Mouse (Mus musculus) spleen, adult 2 months (tissue): ENCODE measurements around the gene Gm3250. TPM values are rescaled to one million over a fixed set of nuclear protein-coding genes. Genes with fewer than 3 reads are reported as not detected.

Source experiments
- DNase-seq, 2 experiments: peaks; one replicate each; pipeline versions ENCODE4 v3.0.0 to v3.0.0-alpha.2; 2012 to 2021; ENCODE audit warnings: low spot score in 2 of 2, low read depth in 1 of 2
- H3K27ac ChIP-seq: fragments of 200-500 bp; 2 replicates; pipeline ENCODE4 v1.5.1; 2012; ENCODE audit warnings: low read length, inconsistent platforms; ENCODE audit not compliant: insufficient read depth
- H3K27me3 ChIP-seq: fragments of 200-500 bp; 2 replicates; pipeline ENCODE4 v1.6.1; 2012; ENCODE audit warnings: mild to moderate bottlenecking, moderate library complexity, low read length, inconsistent platforms; ENCODE audit not compliant: control insufficient read depth, insufficient read depth
- H3K36me3 ChIP-seq: fragments of 200-500 bp; 2 replicates; pipeline ENCODE4 v1.6.1; 2012; ENCODE audit warnings: mild to moderate bottlenecking, low read length, inconsistent platforms; ENCODE audit not compliant: control insufficient read depth, insufficient read depth
- H3K4me1 ChIP-seq: fragments of 200-500 bp; 2 replicates; pipeline ENCODE4 v1.6.1; 2011; ENCODE audit warnings: inconsistent platforms; ENCODE audit not compliant: control insufficient read depth, insufficient read depth, insufficient read length
- H3K4me3 ChIP-seq: fragments of 200-500 bp; 2 replicates; pipeline ENCODE4 v1.5.1; 2011; ENCODE audit warnings: mild to moderate bottlenecking, inconsistent platforms; ENCODE audit not compliant: insufficient read depth, insufficient read length; ENCODE audit errors: extremely low read depth
- CTCF ChIP-seq: fragments of 200-500 bp; IDR thresholded peaks from 2 replicates; pipeline ENCODE4 v1.5.1; 2011; ENCODE audit warnings: mild to moderate bottlenecking, inconsistent platforms; ENCODE audit not compliant: insufficient read depth, insufficient read length, insufficient replicate concordance; ENCODE audit errors: extremely low read depth
- POLR2A ChIP-seq: fragments of 200-500 bp; IDR thresholded peaks from 2 replicates; pipeline ENCODE4 v1.6.1; 2011; ENCODE audit warnings: low read depth, low read length, inconsistent platforms
- WGBS: fragments of 180-500 bp; shearing (Covaris S2); methylation state at CpG from one replicate; pipeline ENCODE4 v1.1.7; 2018; 5-methylcytosine and 5-hydroxymethylcytosine counted together
- polyA plus RNA-seq: library from polyadenylated mRNA; depleted of rRNA; stranded (reverse); fragments of >200 nt; gene quantifications from 2 replicates; pipeline ENCODE4 v1.2.3, GENCODE M21; 2012; rRNA removed

Gm3250 gene
- polyA plus RNA-seq, 1 experiment, result not detected

- Histone ChIP-seq H3K36me3 (no peaks in the 10 kb centered on the region), H3K27me3 (no peaks in the 10 kb centered on the region), H3K27ac (no peak overlapping the region), H3K4me3 (no peak overlapping the region), H3K4me1 (no peaks in the 10 kb centered on the region)
- TF ChIP-seq CTCF, result no peak
- no peak for TF ChIP-seq POLR2A
- no peak for DNase-seq
- WGBS, result 53% methylated on average over 4 of the region's 4 CpGs
These were observed 43.4 kb downstream of the Gm3250 start for GRCm38 (mm10) chr10:77738929-77739328.

GRCm38 (mm10) chr10:77735928-77736327, 46.4 kb downstream of the Gm3250 start:
- TF ChIP-seq POLR2A (no peak), CTCF (no peak)
- Histone ChIP-seq H3K27me3 (no peaks in the 10 kb centered on the region), H3K4me1 (no peaks in the 10 kb centered on the region), H3K27ac (no peak overlapping the region), H3K4me3 (no peak overlapping the region), H3K36me3 (no peaks in the 10 kb centered on the region)
- 88% methylated on average over 1 of the region's 1 CpGs for WGBS
- no peak for DNase-seq

Other genes starting within 250 kb of the Gm3250 start
- 63.4 and 65.3 TPM in 2 replicates for gene Pttg1ip, start 200.8 kb downstream of the Gm3250 start, polyA plus RNA-seq
- 131 and 154 TPM in 2 replicates for gene Sumo3, start 176.4 kb downstream of the Gm3250 start, polyA plus RNA-seq
- not detected in 2 replicates for gene Gm49325, start 176.3 kb downstream of the Gm3250 start, polyA plus RNA-seq
- 31.4 and 34.0 TPM in 2 replicates for gene Ube2g2, start 160.3 kb downstream of the Gm3250 start, polyA plus RNA-seq
- 0.55 and 1.1 TPM in 2 replicates for gene Tspear, start 96.0 kb downstream of the Gm3250 start, polyA plus RNA-seq
- gene Gm19402, start 91.8 kb downstream of the Gm3250 start, polyA plus RNA-seq, result not detected in 2 replicates
- gene Gm9508, start 85.3 kb downstream of the Gm3250 start, polyA plus RNA-seq, result not detected in 2 replicates
- gene Gm10272, start 75.9 kb downstream of the Gm3250 start, polyA plus RNA-seq, result not detected in 2 replicates
- gene Gm10024, start 71.1 kb downstream of the Gm3250 start, polyA plus RNA-seq, result not detected in 2 replicates
- 0.39 TPM in 1 of 2 replicates, not detected in the other for gene Gm10142, start 66.7 kb downstream of the Gm3250 start, polyA plus RNA-seq
- gene Krtap12-1, start 61.9 kb downstream of the Gm3250 start, polyA plus RNA-seq, result not detected in 2 replicates
- not detected in 2 replicates for gene Gm10100, start 56.1 kb downstream of the Gm3250 start, polyA plus RNA-seq
- not detected in 2 replicates for gene Gm18596, start 39.9 kb downstream of the Gm3250 start, polyA plus RNA-seq
- not detected in 2 replicates for gene Gm9736, start 31.2 kb downstream of the Gm3250 start, polyA plus RNA-seq
- gene Gm3233, start 22.9 kb downstream of the Gm3250 start, polyA plus RNA-seq, result not detected in 2 replicates
- gene Gm3238, start 11.2 kb downstream of the Gm3250 start, polyA plus RNA-seq, result not detected in 2 replicates
- not detected in 2 replicates for gene Gm7138, start 5.6 kb downstream of the Gm3250 start, polyA plus RNA-seq
- not detected in 2 replicates for gene Gm7137, start 5.7 kb upstream of the Gm3250 start, polyA plus RNA-seq
- gene Gm9639, start 12.5 kb upstream of the Gm3250 start, polyA plus RNA-seq, result not detected in 2 replicates
- not detected in 2 replicates for gene Gm19668, start 16.6 kb upstream of the Gm3250 start, polyA plus RNA-seq
- gene Gm9507, start 29.3 kb upstream of the Gm3250 start, polyA plus RNA-seq, result not detected in 2 replicates
- gene Gm2696, start 32.1 kb upstream of the Gm3250 start, polyA plus RNA-seq, result not detected in 2 replicates
- not detected in 2 replicates for gene Krtap10-4, start 44.6 kb upstream of the Gm3250 start, polyA plus RNA-seq
- gene Krtap10-10, start 53.4 kb upstream of the Gm3250 start, polyA plus RNA-seq, result not detected in 2 replicates
- not detected in 2 replicates for gene Gm36176, start 64.3 kb upstream of the Gm3250 start, polyA plus RNA-seq
- not detected in 2 replicates for gene Gm10318, start 70.3 kb upstream of the Gm3250 start, polyA plus RNA-seq
- 0.09 TPM in 1 of 2 replicates, not detected in the other for gene Gm3285, start 79.4 kb upstream of the Gm3250 start, polyA plus RNA-seq
- 0.70 and 1.2 TPM in 2 replicates for gene Lrrc3, start 120.0 kb upstream of the Gm3250 start, polyA plus RNA-seq
- 51.6 and 52.3 TPM in 2 replicates for gene Trpm2, start 188.0 kb upstream of the Gm3250 start, polyA plus RNA-seq
- gene 1810043G02Rik, start 196.0 kb upstream of the Gm3250 start, polyA plus RNA-seq, result 21.4 and 30.1 TPM in 2 replicates
- gene Pfkl, start 227.5 kb upstream of the Gm3250 start, polyA plus RNA-seq, result 61.1 and 65.8 TPM in 2 replicates